Mouse (Mus musculus) heart, embryonic 11.5 days (tissue): Measurements from ENCODE around the gene Sept10. TPM values are rescaled to one million over a fixed set of nuclear protein-coding genes. Genes with fewer than 3 reads are reported as not detected.

Experiments
- ATAC-seq: fragments of 200-750 bp; cut with Nextera tagmentation; replicated peaks from 2 replicates; pipeline ENCODE4 v1.8.0; 2017; ENCODE audit warnings: moderate library complexity; ENCODE audit not compliant: insufficient number of reproducible peaks, low FRiP score, low TSS enrichment
- H3K27ac ChIP-seq: fragments of 300-500 bp; sonication (generic); 2 replicates; pipeline ENCODE4 v1.5.1; 2014; ENCODE audit warnings: mild to moderate bottlenecking, low read depth, low read length
- H3K27me3 ChIP-seq: fragments of 300-500 bp; sonication (generic); 2 replicates; pipeline ENCODE4 v1.6.1; 2014; ENCODE audit warnings: mild to moderate bottlenecking, low read length, mixed read lengths; ENCODE audit not compliant: control insufficient read depth, insufficient read depth
- H3K36me3 ChIP-seq: fragments of 300-500 bp; sonication (generic); 2 replicates; pipeline ENCODE4 v1.6.1; 2014; ENCODE audit warnings: mild to moderate bottlenecking, low read length, moderate library complexity, mixed read lengths; ENCODE audit not compliant: control insufficient read depth, insufficient read depth
- H3K4me1 ChIP-seq: fragments of 300-500 bp; sonication (generic); 2 replicates; pipeline ENCODE4 v1.6.1; 2014; ENCODE audit warnings: low read length; ENCODE audit not compliant: control insufficient read depth, insufficient read depth
- H3K4me2 ChIP-seq: fragments of 300-500 bp; sonication (generic); 2 replicates; pipeline ENCODE4 v1.6.1; 2014; ENCODE audit warnings: mild to moderate bottlenecking, moderate library complexity
- H3K4me3 ChIP-seq: fragments of 300-500 bp; sonication (generic); 2 replicates; pipeline ENCODE4 v1.5.1; 2014; ENCODE audit warnings: low read depth, low read length
- H3K9ac ChIP-seq: fragments of 300-500 bp; sonication (generic); 2 replicates; pipeline ENCODE4 v1.6.1; 2014; ENCODE audit warnings: mild to moderate bottlenecking, low read depth, low read length, moderate library complexity
- H3K9me3 ChIP-seq: fragments of 300-500 bp; sonication (generic); replicated peaks from 2 replicates; pipeline ENCODE4 v1.6.1; 2016; ENCODE audit warnings: low read length; ENCODE audit not compliant: control insufficient read depth
- WGBS: fragments of 180-500 bp; shearing (Covaris S2); extraction: QIAGEN DNeasy Blood & Tissue Kit; methylation state at CpG from one replicate; pipeline ENCODE4 v1.1.7; 2014; ENCODE audit not compliant: insufficient replicate concordance; 5-methylcytosine and 5-hydroxymethylcytosine counted together
- polyA plus RNA-seq: library from polyadenylated mRNA; unstranded; fragments of >200 nt; fragmentation: Nextera tagmentation; extraction: Ambion mirVana; gene quantifications from 2 replicates; pipeline ENCODE4 v1.2.1, GENCODE M21; 2014

The Sept10 gene
- polyA plus RNA-seq, 1 experiment from 2014 or later = 40.3 TPM

- Histone ChIP-seq H3K4me2 (no peak overlapping the region), H3K4me3 (no peak overlapping the region), H3K27ac (no peak overlapping the region), H3K4me1 (no peaks in the 10 kb centered on the region), H3K27me3 (no peaks in the 10 kb centered on the region), H3K9ac (no peak overlapping the region), H3K9me3 (no peaks in the 10 kb centered on the region), H3K36me3 (no peaks in the 10 kb centered on the region)
- no peak for ATAC-seq
- 70% methylated on average over 3 of the region's 3 CpGs for WGBS
These were observed 50.6 kb downstream of the Sept10 start for GRCm38 (mm10) chr10:59171042-59171441.

- WGBS = 59% methylated on average over 14 of the region's 14 CpGs
- ATAC-seq = peak; percentile 59; the same call in 1 of the 2 replicates
- Histone ChIP-seq H3K36me3 (no peaks in the 10 kb centered on the region), H3K4me2 (no peak overlapping the region), H3K27me3 (no peaks in the 10 kb centered on the region), H3K4me3 (no peak overlapping the region), H3K9me3 (no peaks in the 10 kb centered on the region), H3K4me1 (no peaks in the 10 kb centered on the region; the same call in 1 of the 2 replicates), H3K9ac (no peak overlapping the region), H3K27ac (no peak overlapping the region)
These were observed 55.3 kb downstream of the Sept10 start for GRCm38 (mm10) chr10:59166104-59166944.

GRCm38 (mm10) chr10:59162185-59162897 lies 59.3 kb downstream of the Sept10 start:
- Histone ChIP-seq H3K4me2 (no peak overlapping the region), H3K4me1 (no peaks in the 10 kb centered on the region; the same call in 1 of the 2 replicates), H3K9ac (no peak overlapping the region), H3K4me3 (no peak overlapping the region), H3K9me3 (no peaks in the 10 kb centered on the region), H3K36me3 (no peaks in the 10 kb centered on the region), H3K27me3 (no peaks in the 10 kb centered on the region), H3K27ac (peak overlapping the region; percentile 43; the same call in 1 of the 2 replicates)
- 22% methylated on average over 4 of the region's 4 CpGs for WGBS
- ATAC-seq = peak; percentile 35; the same call in 1 of the 2 replicates

GRCm38 (mm10) chr10:59158627-59159026 lies 63.0 kb downstream of the Sept10 start:
- ATAC-seq = no peak
- no peak overlapping the region for H3K4me3 ChIP-seq
- H3K4me2 ChIP-seq = no peak overlapping the region
- no peaks in the 10 kb centered on the region; the same call in 1 of the 2 replicates for H3K4me1 ChIP-seq
- no peaks in the 10 kb centered on the region for H3K9me3 ChIP-seq
- H3K36me3 ChIP-seq = no peaks in the 10 kb centered on the region
- 73% methylated on average over 3 of the region's 3 CpGs for WGBS
- H3K27me3 ChIP-seq = no peaks in the 10 kb centered on the region
- H3K27ac ChIP-seq = no peak overlapping the region
- H3K9ac ChIP-seq = no peak overlapping the region

GRCm38 (mm10) chr10:59152544-59153081 lies 69.0 kb downstream of the Sept10 start:
- H3K4me1 ChIP-seq = no peaks in the 10 kb centered on the region; the same call in 1 of the 2 replicates
- no peak for ATAC-seq
- 22% methylated on average over 5 of the region's 5 CpGs for WGBS
- 0 out of 2 replicates have a peak, but pooled peaks cover 3% of the 10 kb centered on the region for H3K27me3 ChIP-seq
- no peak overlapping the region for H3K27ac ChIP-seq
- no peak overlapping the region for H3K9ac ChIP-seq
- H3K4me3 ChIP-seq = no peak overlapping the region
- no peak overlapping the region for H3K4me2 ChIP-seq
- H3K9me3 ChIP-seq = no peaks in the 10 kb centered on the region
- H3K36me3 ChIP-seq = no peaks in the 10 kb centered on the region

DNA sequence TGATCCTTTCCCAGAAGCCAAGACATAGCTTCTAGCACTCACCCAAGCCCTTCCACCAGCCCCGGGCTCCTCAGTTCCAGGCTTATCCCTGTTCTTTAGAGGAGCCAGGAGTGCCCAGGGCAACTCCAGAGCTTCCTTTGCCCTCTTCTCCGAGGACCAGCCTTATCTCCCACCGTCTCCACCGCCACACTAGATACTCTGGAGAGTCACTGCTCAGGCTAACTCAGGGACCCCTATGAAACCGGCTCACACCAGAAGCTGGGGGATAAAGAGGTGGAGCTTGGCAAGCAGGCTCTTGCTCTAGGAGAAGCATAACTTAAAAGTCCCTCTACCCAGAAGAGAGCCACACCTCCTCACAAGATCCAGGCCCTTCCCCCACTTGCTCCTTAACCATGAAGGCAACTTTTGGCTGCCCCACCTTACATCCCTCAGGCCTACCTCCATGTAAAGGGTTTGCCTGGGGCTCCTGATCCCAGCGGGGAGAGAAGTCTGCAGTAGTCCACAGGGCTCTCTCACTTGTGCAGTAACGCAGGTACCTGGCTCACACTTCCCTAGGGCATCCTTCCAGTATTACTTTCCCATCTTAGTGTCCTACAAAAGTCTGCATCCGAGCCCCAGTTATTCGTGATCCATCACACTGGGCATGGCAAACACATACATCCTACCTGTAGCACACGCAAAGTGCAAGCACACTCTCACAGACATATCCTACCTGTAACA lies 70.5 kb downstream of the Sept10 start:
- Histone ChIP-seq H3K4me2 (no peak overlapping the region), H3K27ac (no peak overlapping the region), H3K9ac (no peak overlapping the region), H3K4me1 (no peaks in the 10 kb centered on the region; the same call in 1 of the 2 replicates), H3K27me3 (0 out of 2 replicates have a peak, but pooled peaks cover 3% of the 10 kb centered on the region), H3K36me3 (no peaks in the 10 kb centered on the region), H3K9me3 (no peaks in the 10 kb centered on the region), H3K4me3 (no peak overlapping the region)
- WGBS = 73% methylated on average over 10 of the region's 10 CpGs
- no peak for ATAC-seq

GRCm38 (mm10) chr10:59149956-59150383 lies 71.7 kb downstream of the Sept10 start:
- Histone ChIP-seq H3K27ac (no peak overlapping the region), H3K27me3 (0 out of 2 replicates have a peak, but pooled peaks cover 3% of the 10 kb centered on the region), H3K36me3 (no peaks in the 10 kb centered on the region), H3K4me3 (no peak overlapping the region), H3K4me2 (peak overlapping the region; percentile 52), H3K9me3 (no peaks in the 10 kb centered on the region), H3K4me1 (no peaks in the 10 kb centered on the region; the same call in 1 of the 2 replicates), H3K9ac (no peak overlapping the region)
- no peak for ATAC-seq
- WGBS = 17% methylated on average over 8 of the region's 8 CpGs

- peak overlapping the region; percentile 66 for H3K27ac ChIP-seq
- H3K9ac ChIP-seq = no peak overlapping the region
- ATAC-seq = no peak; the same call in 1 of the 2 replicates
- no peak overlapping the region for H3K4me2 ChIP-seq
- no peaks in the 10 kb centered on the region for H3K9me3 ChIP-seq
- 40% methylated on average over 8 of the region's 8 CpGs for WGBS
- no peak overlapping the region for H3K4me3 ChIP-seq
- H3K4me1 ChIP-seq = peaks cover 20% of the 10 kb centered on the region
- H3K27me3 ChIP-seq = no peaks in the 10 kb centered on the region
- H3K36me3 ChIP-seq = no peaks in the 10 kb centered on the region
These were observed 88.1 kb downstream of the Sept10 start for GRCm38 (mm10) chr10:59133478-59134009.
